Mouse (Mus musculus): ENCODE results near the gene Bicd1.
"Not testable (repeated sequence)": the region's sequence is repeated elsewhere in the genome, so short reads cannot be mapped to it uniquely, and the experiment has no call there.

Gene Bicd1

GRCm38 (mm10) chr6:149408833-149409332 is at the start of gene Bicd1:
TSS of gene Bicd1 (plus strand) at chr6:149408886.
- DNase-seq (ENCODE audit: low spot score) = peak; percentile 87

GRCm38 (mm10) chr6:149362533-149362932 is 46.2 kb upstream of the Bicd1 start:
- DNase-seq (ENCODE audit: low spot score) = not testable (repeated sequence)

GRCm38 (mm10) chr6:149365975-149366374 is 42.7 kb upstream of the Bicd1 start:
- DNase-seq (ENCODE audit: low spot score) = not testable (repeated sequence)

- no peak for DNase-seq (ENCODE audit: low spot score)
These were observed 42.3 kb upstream of the Bicd1 start for GRCm38 (mm10) chr6:149366403-149366802.

GRCm38 (mm10) chr6:149374986-149375457 is 33.7 kb upstream of the Bicd1 start:
- peak; percentile 68 for DNase-seq (ENCODE audit: low spot score)

GRCm38 (mm10) chr6:149383531-149383930 is 25.2 kb upstream of the Bicd1 start:
- no peak for DNase-seq (ENCODE audit: low spot score)

GRCm38 (mm10) chr6:149386389-149386788 is 22.3 kb upstream of the Bicd1 start:
- no peak for DNase-seq (ENCODE audit: low spot score)

- not testable (repeated sequence) for DNase-seq (ENCODE audit: low spot score)
These were observed 19.1 kb upstream of the Bicd1 start for GRCm38 (mm10) chr6:149389626-149390025.

GRCm38 (mm10) chr6:149399396-149399795 is 9.3 kb upstream of the Bicd1 start:
- no peak for DNase-seq (ENCODE audit: low spot score)

- DNase-seq (ENCODE audit: low spot score) = peak; percentile 23
These were observed 655 bp downstream of the Bicd1 start for GRCm38 (mm10) chr6:149409341-149409740.

- DNase-seq (ENCODE audit: low spot score) = no peak
These were observed 1.2 kb downstream of the Bicd1 start for GRCm38 (mm10) chr6:149409845-149410244.

- DNase-seq (ENCODE audit: low spot score) = no peak
These were observed 4.6 kb downstream of the Bicd1 start for GRCm38 (mm10) chr6:149413256-149413655.

- DNase-seq (ENCODE audit: low spot score) = no peak
These were observed 16.1 kb downstream of the Bicd1 start for GRCm38 (mm10) chr6:149424748-149425147.

GRCm38 (mm10) chr6:149439140-149439539 is 30.5 kb downstream of the Bicd1 start:
- no peak for DNase-seq (ENCODE audit: low spot score)

GRCm38 (mm10) chr6:149442884-149443283 is 34.2 kb downstream of the Bicd1 start:
- DNase-seq (ENCODE audit: low spot score) = peak; percentile 12

GRCm38 (mm10) chr6:149445854-149446253 is 37.2 kb downstream of the Bicd1 start:
- DNase-seq (ENCODE audit: low spot score) = no peak

GRCm38 (mm10) chr6:149457324-149457723 is 48.6 kb downstream of the Bicd1 start:
- DNase-seq (ENCODE audit: low spot score) = no peak

GRCm38 (mm10) chr6:149460971-149461370 is 52.3 kb downstream of the Bicd1 start:
- no peak for DNase-seq (ENCODE audit: low spot score)

GRCm38 (mm10) chr6:149471477-149471876 is 62.8 kb downstream of the Bicd1 start:
- no peak for DNase-seq (ENCODE audit: low spot score)

GRCm38 (mm10) chr6:149472441-149472840 is 63.8 kb downstream of the Bicd1 start:
- DNase-seq (ENCODE audit: low spot score) = not testable (repeated sequence)

- DNase-seq (ENCODE audit: low spot score) = not testable (repeated sequence)
These were observed 73.2 kb downstream of the Bicd1 start for GRCm38 (mm10) chr6:149481868-149482267.

- DNase-seq (ENCODE audit: low spot score) = no peak
These were observed 86.0 kb downstream of the Bicd1 start for GRCm38 (mm10) chr6:149494662-149495061.

GRCm38 (mm10) chr6:149495925-149496324 is 87.2 kb downstream of the Bicd1 start:
- peak; percentile 50 for DNase-seq (ENCODE audit: low spot score)

Data from layer of hippocampus, adult 11-12 months (tissue).